Mouse (Mus musculus) limb, embryonic 11.5 days (tissue): ENCODE measurements at regions not wholly inside any gene's neighbourhood (a gene's known extent, or its start where the extent isn't known, plus 50 kb on each side); places are given as distances from the start of the nearest gene placed in this dataset.

ENCODE experiments used
- ATAC-seq: fragments of 200-750 bp; cut with Nextera tagmentation; 2 replicates; pipeline ENCODE4 v1.8.0; 2017; ENCODE audit warnings: low read depth; ENCODE audit not compliant: insufficient number of reproducible peaks, low FRiP score, low TSS enrichment
- DNase-seq: peaks from one replicate; pipeline ENCODE4 v3.0.0-alpha.2; 2015; ENCODE audit warnings: low spot score
- H3K27ac ChIP-seq: fragments of 300-500 bp; sonication (generic); replicated peaks from 2 replicates; pipeline ENCODE4 v1.5.1; 2014; ENCODE audit warnings: low read depth, mild to moderate bottlenecking, low read length
- H3K27me3 ChIP-seq: fragments of 300-500 bp; sonication (generic); 2 replicates; pipeline ENCODE4 v1.6.1; 2014; ENCODE audit warnings: mild to moderate bottlenecking, low read length, mixed read lengths; ENCODE audit not compliant: control insufficient read depth, insufficient read depth
- H3K36me3 ChIP-seq: fragments of 300-500 bp; sonication (generic); 2 replicates; pipeline ENCODE4 v1.6.1; 2014; ENCODE audit warnings: mild to moderate bottlenecking, low read length, moderate library complexity, mixed read lengths; ENCODE audit not compliant: control insufficient read depth, insufficient read depth
- H3K4me1 ChIP-seq: fragments of 300-500 bp; sonication (generic); 2 replicates; pipeline ENCODE4 v1.6.1; 2014; ENCODE audit warnings: low read length, mixed read lengths; ENCODE audit not compliant: control insufficient read depth, insufficient read depth
- H3K4me2 ChIP-seq: fragments of 300-500 bp; sonication (generic); 2 replicates; pipeline ENCODE4 v1.6.1; 2014; ENCODE audit warnings: low read depth, mild to moderate bottlenecking, moderate library complexity; ENCODE audit not compliant: severe bottlenecking
- H3K4me3 ChIP-seq: fragments of 300-500 bp; sonication (generic); 2 replicates; pipeline ENCODE4 v1.5.1; 2014; ENCODE audit warnings: low read depth, low read length
- H3K9ac ChIP-seq: fragments of 300-500 bp; sonication (generic); 2 replicates; pipeline ENCODE4 v1.6.1; 2014; ENCODE audit warnings: mild to moderate bottlenecking, low read length
- H3K9me3 ChIP-seq: fragments of 300-500 bp; sonication (generic); 2 replicates; pipeline ENCODE4 v1.6.1; 2016; ENCODE audit warnings: low read length; ENCODE audit not compliant: control insufficient read depth
- WGBS: fragments of 180-500 bp; shearing (Covaris S2); extraction: QIAGEN DNeasy Blood & Tissue Kit; methylation state at CpG from one replicate; pipeline ENCODE4 v1.1.7; 2014; 5-methylcytosine and 5-hydroxymethylcytosine counted together

DNA sequence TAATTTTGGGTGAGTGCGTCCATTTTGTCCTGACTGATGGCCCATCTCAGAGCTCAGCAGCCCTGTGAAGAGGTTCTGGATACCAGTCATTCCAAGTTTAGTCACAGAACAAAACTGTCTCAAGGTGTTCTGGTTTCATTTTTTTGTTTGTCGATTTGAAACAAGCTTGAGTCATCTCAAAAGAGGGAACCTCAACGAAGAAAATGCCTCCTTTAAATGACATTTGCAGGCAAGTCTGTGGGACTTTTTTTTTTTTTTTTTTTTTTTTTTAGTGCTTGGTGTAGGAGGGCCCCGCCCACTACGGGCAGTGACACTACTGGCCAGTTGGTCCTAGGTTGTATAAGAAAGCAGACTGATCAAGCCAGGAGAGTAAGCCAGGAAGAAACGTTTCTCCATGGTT is 175.3 kb upstream of the Ubash3b start:
- H3K36me3 ChIP-seq = no peaks in the 10 kb centered on the region
- no peak overlapping the region for H3K4me3 ChIP-seq
- H3K9me3 ChIP-seq = no peaks in the 10 kb centered on the region
- H3K9ac ChIP-seq = no peak overlapping the region
- no peak for ATAC-seq
- no peak for DNase-seq
- peaks cover 10% of the 10 kb centered on the region; the same call in 1 of the 2 replicates for H3K4me1 ChIP-seq
- no peaks in the 10 kb centered on the region for H3K27me3 ChIP-seq
- 75% methylated on average over 6 of the region's 6 CpGs for WGBS
- no peak overlapping the region for H3K4me2 ChIP-seq
- H3K27ac ChIP-seq = no peak overlapping the region

DNA sequence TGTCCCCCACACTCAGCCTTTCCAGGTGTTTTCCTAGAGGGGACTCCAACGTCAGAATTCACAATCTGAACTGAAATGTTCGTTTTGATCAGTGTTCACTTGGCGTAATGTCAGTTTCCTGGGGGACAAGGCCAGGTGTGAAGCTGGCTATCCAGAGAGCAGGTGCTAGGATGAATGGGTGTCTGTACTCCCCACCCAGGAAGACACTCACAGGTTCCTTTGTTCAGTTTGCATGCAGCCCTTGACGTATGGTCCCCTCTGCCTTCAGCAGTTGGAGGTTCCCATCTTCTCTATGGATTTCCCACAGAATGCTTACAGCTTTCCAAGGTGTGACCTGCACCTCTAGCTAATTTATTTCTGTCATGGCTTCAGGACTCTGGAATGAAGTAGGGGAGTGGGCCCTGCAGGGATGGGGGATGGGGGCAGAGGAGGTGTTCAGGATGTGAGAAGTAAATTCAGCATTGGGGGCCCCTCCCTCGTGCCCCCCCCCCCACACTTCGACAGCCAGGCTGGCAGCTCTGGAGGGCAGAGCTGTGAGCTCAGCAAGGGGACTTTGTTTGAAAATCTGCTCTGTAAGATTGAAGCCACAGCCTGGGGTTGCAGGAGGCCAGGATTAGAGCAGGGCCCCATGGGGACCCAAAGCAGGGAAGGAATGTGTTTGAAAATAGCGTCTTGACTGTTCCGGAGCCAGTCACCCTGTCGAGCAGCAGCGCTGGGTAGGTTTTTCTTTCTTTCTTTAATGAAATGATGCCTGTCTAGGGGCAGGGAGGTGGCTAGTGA is 173.2 kb upstream of the Ubash3b start:
- Histone ChIP-seq H3K36me3 (no peaks in the 10 kb centered on the region), H3K27me3 (no peaks in the 10 kb centered on the region), H3K27ac (no peak overlapping the region; the same call in 1 of the 2 replicates), H3K4me1 (peaks cover 10% of the 10 kb centered on the region; the same call in 1 of the 2 replicates), H3K4me3 (no peak overlapping the region), H3K4me2 (peak overlapping the region; percentile 21), H3K9ac (peak overlapping the region; percentile 47; the same call in 1 of the 2 replicates), H3K9me3 (no peaks in the 10 kb centered on the region)
- DNase-seq (peak; percentile 52), ATAC-seq (peak; percentile 47; the same call in 1 of the 2 replicates)
- 21% methylated on average over 10 of the region's 10 CpGs for WGBS

DNA sequence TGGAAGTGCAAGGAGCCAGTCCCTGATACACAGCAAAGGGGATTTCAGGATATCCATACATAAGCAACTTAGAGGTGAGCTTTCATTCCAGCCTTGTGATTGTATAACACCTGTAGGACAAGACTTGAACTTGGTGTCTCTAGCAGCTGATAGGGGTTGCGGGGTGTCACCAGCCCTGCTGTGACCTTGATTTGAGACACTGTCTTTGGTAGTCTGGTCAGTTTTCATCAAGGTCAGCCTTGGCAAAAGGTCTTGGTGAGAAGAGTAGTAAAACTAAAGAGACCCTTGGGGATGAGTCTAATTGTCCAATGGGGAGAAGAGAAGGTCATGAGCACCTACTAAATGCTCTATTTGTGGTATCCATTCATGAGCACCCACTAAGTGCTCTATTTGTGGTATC is 172.0 kb upstream of the Ubash3b start:
- no peaks in the 10 kb centered on the region for H3K9me3 ChIP-seq
- no peak overlapping the region for H3K27ac ChIP-seq
- H3K36me3 ChIP-seq = no peaks in the 10 kb centered on the region
- H3K4me2 ChIP-seq = no peak overlapping the region
- DNase-seq (no peak), ATAC-seq (no peak)
- H3K4me1 ChIP-seq = peaks cover 13% of the 10 kb centered on the region; the same call in 1 of the 2 replicates
- H3K4me3 ChIP-seq = no peak overlapping the region
- WGBS = 94% methylated on average over 1 of the region's 1 CpGs
- H3K27me3 ChIP-seq = no peaks in the 10 kb centered on the region
- no peak overlapping the region for H3K9ac ChIP-seq

DNA sequence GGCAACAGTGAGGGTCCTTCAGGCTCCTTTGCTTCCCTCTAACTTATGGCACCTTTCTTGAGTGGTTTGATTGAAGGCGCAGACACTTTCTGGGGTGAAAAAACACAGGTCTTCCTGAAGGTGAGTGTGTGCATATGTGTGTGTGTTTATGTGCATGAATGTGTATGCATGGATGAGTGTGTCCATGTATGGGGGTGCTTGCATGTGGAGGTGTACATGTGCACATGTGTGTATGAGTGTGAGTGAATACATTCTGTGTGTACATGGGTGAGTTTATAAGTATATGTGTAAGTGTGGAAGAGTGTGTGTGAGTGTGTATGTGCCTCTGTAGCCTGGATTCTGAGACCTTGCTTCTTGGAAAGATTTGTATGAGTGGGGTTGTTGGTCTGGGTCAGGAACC is 167.5 kb upstream of the Ubash3b start:
- H3K9ac ChIP-seq = no peak overlapping the region
- H3K27me3 ChIP-seq = no peaks in the 10 kb centered on the region
- H3K4me3 ChIP-seq = no peak overlapping the region
- peaks cover 11% of the 10 kb centered on the region for H3K4me1 ChIP-seq
- H3K4me2 ChIP-seq = peak overlapping the region; percentile 21; the same call in 1 of the 2 replicates
- H3K9me3 ChIP-seq = no peaks in the 10 kb centered on the region
- 98% methylated on average over 1 of the region's 1 CpGs for WGBS
- no peaks in the 10 kb centered on the region for H3K36me3 ChIP-seq
- no peak for DNase-seq
- ATAC-seq = no peak
- H3K27ac ChIP-seq = no peak overlapping the region; the same call in 1 of the 2 replicates

DNA sequence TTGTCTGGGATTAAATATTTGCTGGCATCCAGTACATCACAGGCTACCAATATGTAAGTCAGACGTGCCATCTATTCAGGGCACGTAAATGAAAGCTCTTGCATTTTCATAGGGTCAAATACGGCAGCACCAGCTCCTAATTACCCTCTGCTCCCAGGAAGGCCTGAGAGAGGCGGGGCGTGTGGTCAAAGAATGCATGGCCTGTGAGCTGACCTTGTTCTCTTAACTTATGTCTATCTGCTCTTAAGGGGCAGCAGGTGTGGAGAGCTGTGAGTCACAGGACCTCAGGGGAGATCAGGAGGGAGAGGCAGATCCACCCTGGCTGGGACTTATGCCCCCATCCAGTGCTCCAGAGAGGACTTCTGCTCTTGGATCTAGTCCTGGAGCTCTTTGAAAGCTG is 167.0 kb upstream of the Ubash3b start:
- Histone ChIP-seq H3K4me1 (peaks cover 11% of the 10 kb centered on the region), H3K4me3 (no peak overlapping the region), H3K9me3 (no peaks in the 10 kb centered on the region), H3K27ac (no peak overlapping the region), H3K4me2 (peak overlapping the region; percentile 21; the same call in 1 of the 2 replicates), H3K27me3 (no peaks in the 10 kb centered on the region), H3K9ac (no peak overlapping the region), H3K36me3 (no peaks in the 10 kb centered on the region)
- ATAC-seq (no peak), DNase-seq (no peak)
- WGBS = 10% methylated on average over 5 of the region's 5 CpGs

DNA sequence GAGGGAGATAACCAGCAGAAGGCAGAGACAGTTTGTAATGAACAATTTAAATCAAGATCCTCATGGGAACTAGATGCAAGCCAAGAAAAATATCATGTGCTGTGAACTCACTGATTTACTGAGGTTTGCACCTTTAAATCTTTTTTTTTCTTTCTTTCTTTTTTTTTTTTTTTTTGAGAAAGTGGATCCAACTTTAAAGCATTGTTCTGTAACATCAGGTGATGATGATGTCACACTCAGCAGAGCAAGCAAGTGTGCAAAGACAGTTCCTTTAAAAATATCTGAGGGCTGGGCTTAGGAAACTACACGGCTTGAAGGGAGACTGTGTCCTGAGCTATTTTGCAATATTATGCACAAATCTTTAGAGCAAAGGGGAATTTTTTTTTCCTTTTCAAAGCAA is 166.6 kb upstream of the Ubash3b start:
- Histone ChIP-seq H3K9ac (no peak overlapping the region), H3K4me3 (no peak overlapping the region), H3K36me3 (no peaks in the 10 kb centered on the region), H3K9me3 (no peaks in the 10 kb centered on the region), H3K4me1 (peaks cover 11% of the 10 kb centered on the region), H3K4me2 (no peak overlapping the region; the same call in 1 of the 2 replicates), H3K27ac (no peak overlapping the region; the same call in 1 of the 2 replicates), H3K27me3 (no peaks in the 10 kb centered on the region)
- DNase-seq (no peak), ATAC-seq (no peak)
- WGBS = 13% methylated on average over 1 of the region's 1 CpGs

DNA sequence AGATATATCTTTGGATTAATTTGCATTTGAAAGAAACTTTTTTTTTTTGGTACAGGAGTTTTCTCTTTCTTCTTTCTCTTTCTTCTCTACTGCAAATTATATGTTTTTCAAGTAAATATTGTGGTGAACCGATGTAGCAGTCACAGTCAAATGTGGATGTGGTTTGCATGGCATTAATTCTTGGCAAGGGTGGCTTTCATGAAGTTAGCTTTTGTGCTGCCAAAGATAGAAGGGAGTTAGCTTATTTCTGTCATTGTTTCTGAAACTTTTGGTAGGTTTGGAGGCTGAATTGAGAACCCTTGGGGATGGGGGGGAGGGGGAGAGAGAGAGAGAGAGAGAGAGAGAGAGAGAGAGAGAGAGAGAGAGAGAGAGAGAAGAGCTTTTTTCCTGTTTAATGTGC is 166.1 kb upstream of the Ubash3b start:
- no peak overlapping the region for H3K27ac ChIP-seq
- no peak overlapping the region for H3K9ac ChIP-seq

DNA sequence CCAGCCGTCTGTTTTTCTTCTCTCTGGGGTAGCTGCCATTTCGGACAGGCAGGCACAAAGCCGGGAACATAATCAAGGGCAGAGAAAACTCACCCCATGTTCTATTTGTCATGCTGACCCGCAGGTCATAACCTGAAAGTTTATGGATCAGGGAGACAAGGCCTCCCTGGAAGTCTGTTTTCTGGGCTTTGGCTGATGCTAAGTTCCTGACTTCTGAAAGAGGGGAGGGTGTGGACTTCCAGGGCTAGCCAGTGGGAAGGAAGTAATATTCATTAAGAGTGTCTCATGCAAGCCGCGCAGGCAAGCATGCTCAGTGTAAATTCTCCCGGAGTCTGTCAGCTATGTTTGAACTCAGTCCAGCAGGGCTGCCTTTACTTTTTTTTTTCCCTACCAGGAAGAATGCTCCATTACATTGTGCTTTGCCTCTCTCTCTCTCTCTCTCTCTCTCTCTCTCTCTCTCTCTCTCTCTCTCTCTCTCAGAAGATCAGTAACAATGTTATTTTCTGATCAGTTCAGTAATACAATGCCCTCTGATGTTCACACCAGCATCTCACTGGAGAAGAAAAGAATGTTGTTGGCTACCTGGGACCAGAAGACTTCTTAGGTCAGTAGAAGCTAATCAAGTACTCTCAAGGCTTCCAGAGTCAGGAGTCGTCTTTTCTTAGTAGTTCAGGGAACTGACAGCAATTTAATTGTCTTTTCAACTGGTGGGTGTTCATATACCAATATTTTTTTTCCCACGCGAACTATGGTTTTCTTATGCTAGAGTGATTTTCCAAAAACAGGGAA is 165.5 kb upstream of the Ubash3b start:
- Histone ChIP-seq H3K9me3 (no peaks in the 10 kb centered on the region), H3K27ac (peak overlapping the region; percentile 57), H3K4me1 (peaks cover 11% of the 10 kb centered on the region), H3K4me3 (no peak overlapping the region), H3K36me3 (no peaks in the 10 kb centered on the region), H3K4me2 (no peak overlapping the region; the same call in 1 of the 2 replicates), H3K9ac (0 out of 2 replicates have a peak overlapping the region, but pooled peaks have one; percentile 24), H3K27me3 (no peaks in the 10 kb centered on the region)
- DNase-seq = peak; percentile 61
- WGBS = 21% methylated on average over 10 of the region's 10 CpGs
- no peak for ATAC-seq

More for the DNA sequence above, 166.1 kb upstream of the Ubash3b start:
- Histone ChIP-seq H3K27me3 (no peaks in the 10 kb centered on the region), H3K4me1 (peaks cover 11% of the 10 kb centered on the region), H3K4me2 (no peak overlapping the region), H3K36me3 (no peaks in the 10 kb centered on the region), H3K4me3 (no peak overlapping the region), H3K9me3 (no peaks in the 10 kb centered on the region)
- WGBS = 68% methylated on average over 1 of the region's 1 CpGs
- no peak for ATAC-seq
- DNase-seq = no peak
